Comparison of ENCODE assay signal across 25 mouse cellular contexts in genomic region chr6:73530559-73530958, GRCm38 (mm10).
"Had no signal": no experiment of that assay in that cellular context is flagged by ENCODE, and none has a peak within 500 bp of the region (broad histone marks: within the 10 kb centered on the region; RNA-seq: fewer than 3 reads in every experiment).

No protein-coding gene starts in this region.

- H3K27me3 ChIP-seq: heart, embryonic 12.5 days; hindbrain, embryonic 12.5 days; kidney, embryonic 15.5 days; limb, embryonic 12.5 days had no signal

- H3K27ac ChIP-seq: gastrocnemius, adult 2 months; heart, embryonic 10.5 days; hindbrain, embryonic 10.5 days; hindbrain, embryonic 12.5 days; hindbrain, embryonic 14.5 days; kidney, embryonic 15.5 days; kidney, postnatal 0 days; limb, embryonic 10.5 days; limb, embryonic 12.5 days had no signal

- H3K4me2 ChIP-seq: heart, embryonic 12.5 days; hindbrain, embryonic 12.5 days; hindbrain, embryonic 14.5 days; kidney, embryonic 15.5 days; limb, embryonic 12.5 days had no signal

- H3K4me3 ChIP-seq: gastrocnemius, adult 2 months; heart, embryonic 10.5 days; heart, embryonic 12.5 days; hindbrain, embryonic 10.5 days; hindbrain, embryonic 12.5 days; kidney, embryonic 15.5 days; limb, embryonic 10.5 days; limb, embryonic 12.5 days had no signal

- DNase-seq: gastrocnemius, adult 2 months; gastrocnemius, postnatal 10 days; gastrocnemius, postnatal 25 days; heart, adult 18-20 months; heart, postnatal 10 days; heart, postnatal 4 days; kidney, adult 11 months; kidney, adult 2 months; kidney, adult 9 months; kidney, postnatal 14 days; kidney, postnatal 36 days; layer of hippocampus, adult 9-11 months; layer of hippocampus, postnatal 36 days had no signal

- H3K9ac ChIP-seq: heart, embryonic 12.5 days; hindbrain, embryonic 12.5 days; hindbrain, embryonic 14.5 days; kidney, embryonic 15.5 days; limb, embryonic 12.5 days had no signal

- ATAC-seq: hindbrain, embryonic 16.5 days; inflammation-experienced regulatory T-cells, adult 6 months; intestine, embryonic 16.5 days had no signal

- H3K36me3 ChIP-seq: heart, embryonic 10.5 days; heart, embryonic 12.5 days; hindbrain, embryonic 10.5 days; hindbrain, embryonic 12.5 days; kidney, embryonic 15.5 days; limb, embryonic 10.5 days; limb, embryonic 12.5 days had no signal

- H3K4me1 ChIP-seq: heart, embryonic 10.5 days; heart, embryonic 12.5 days; hindbrain, embryonic 10.5 days; hindbrain, embryonic 12.5 days; kidney, embryonic 15.5 days; limb, embryonic 10.5 days; limb, embryonic 12.5 days had no signal

- H3K9me3 ChIP-seq: heart, embryonic 10.5 days; heart, embryonic 12.5 days; hindbrain, embryonic 10.5 days; hindbrain, embryonic 12.5 days; kidney, embryonic 15.5 days; limb, embryonic 10.5 days; limb, embryonic 12.5 days had no signal
